Mouse (Mus musculus) mammary gland, adult 2 months (tissue): ENCODE data around the gene Slc25a42. TPM values are rescaled to one million over a fixed set of nuclear protein-coding genes. Genes with fewer than 3 reads are reported as not detected.

Experiments
- polyA plus RNA-seq: library from polyadenylated mRNA; depleted of rRNA; stranded (reverse); fragments of >200 nt; gene quantifications from 2 replicates; pipeline ENCODE4 v1.2.3, GENCODE M21; 2012; ENCODE audit warnings: low replicate concordance; rRNA removed

Gene Slc25a42
- 37.9 and 68.3 TPM in 2 replicates for polyA plus RNA-seq

DNA sequence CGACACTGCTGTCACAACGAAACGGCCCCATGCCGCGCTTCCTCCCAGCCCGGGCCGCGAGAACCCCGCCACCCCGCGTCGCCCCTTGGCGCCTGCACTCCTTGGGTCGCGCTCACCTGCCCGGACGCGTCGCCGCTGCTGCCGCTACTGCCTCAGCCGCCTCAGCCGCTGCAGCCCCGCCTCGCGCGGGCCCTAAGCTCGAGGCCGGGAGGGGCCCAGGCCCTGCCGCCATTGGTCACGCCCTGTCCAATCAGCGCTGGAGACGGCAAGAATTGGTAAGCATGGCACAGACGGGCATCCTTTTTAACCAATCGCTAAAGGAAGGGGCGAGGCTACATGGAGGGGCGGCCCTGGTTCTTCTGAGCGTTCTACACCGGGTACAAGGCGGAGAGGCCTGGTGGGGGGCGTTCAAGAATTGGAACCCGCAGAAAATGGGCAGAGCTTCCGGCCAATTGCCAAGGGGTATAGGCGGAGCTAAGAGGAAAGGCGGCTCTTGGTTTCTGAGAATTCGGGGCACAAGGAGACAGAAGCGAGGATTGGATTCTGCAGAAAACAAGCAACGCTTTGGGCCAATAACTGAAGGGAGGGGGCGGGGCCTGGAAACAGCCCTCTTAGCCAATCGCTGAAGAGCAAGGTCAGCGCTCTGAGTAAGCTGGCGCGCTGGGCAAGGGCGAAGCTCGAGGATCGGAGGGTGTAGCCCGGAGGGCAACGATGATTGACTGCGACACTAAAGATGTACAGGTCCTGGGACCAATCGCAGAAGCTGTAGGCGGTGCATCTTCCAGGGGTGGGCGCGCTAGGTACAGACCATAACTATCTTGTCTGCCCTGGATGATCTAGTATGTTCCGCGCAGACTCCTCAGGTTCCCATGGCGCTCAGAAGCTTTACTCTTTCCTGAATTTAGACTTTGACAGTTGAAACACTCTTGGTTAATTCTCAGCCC, at the start of gene Slc25a42:
Gene Slc25a42, minus strand, starts transcription at position 194 of the 944 bp plus-strand sequence.

DNA sequence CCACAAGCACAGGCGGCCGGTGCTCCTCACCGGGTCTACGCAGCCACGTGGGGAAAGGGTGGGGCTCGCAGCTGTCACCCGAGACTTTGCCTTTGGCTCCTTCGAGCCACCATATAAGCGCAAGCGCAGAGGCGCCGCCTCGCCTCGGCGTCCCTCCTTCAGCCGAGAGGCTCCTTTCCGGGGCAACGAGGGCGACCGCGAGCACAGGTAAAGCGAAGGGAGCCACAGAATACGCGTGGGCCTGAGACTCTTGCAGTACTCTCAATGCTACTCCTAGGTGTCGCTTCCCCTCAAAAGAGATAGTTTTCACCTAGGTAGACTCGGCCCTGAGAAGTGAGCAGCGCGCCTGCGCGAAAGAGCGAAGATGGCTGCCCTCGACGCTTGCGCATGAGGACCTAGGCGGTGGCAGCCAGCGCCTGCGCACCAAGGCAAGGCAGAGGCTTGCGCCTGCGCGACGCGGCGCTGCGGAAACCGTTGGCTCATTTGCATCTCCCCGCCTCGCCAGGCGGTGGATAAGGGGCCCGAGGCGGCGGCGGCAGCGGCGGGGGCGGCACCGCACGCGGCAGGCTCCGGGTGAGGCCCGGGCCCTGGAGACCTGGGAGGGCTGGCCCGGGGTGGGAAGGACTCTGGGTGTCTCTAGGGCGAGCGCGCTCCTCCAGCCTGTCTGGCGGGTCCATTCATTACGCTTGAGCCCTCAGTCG, 22.1 kb upstream of the Slc25a42 start, which contains the start of the genes Sugp2 and Armc6:
Gene Sugp2, plus strand, starts transcription at position 147 of the 701 bp plus-strand sequence.
Gene Armc6, minus strand, starts transcription at position 387 of the 701 bp plus-strand sequence.

DNA sequence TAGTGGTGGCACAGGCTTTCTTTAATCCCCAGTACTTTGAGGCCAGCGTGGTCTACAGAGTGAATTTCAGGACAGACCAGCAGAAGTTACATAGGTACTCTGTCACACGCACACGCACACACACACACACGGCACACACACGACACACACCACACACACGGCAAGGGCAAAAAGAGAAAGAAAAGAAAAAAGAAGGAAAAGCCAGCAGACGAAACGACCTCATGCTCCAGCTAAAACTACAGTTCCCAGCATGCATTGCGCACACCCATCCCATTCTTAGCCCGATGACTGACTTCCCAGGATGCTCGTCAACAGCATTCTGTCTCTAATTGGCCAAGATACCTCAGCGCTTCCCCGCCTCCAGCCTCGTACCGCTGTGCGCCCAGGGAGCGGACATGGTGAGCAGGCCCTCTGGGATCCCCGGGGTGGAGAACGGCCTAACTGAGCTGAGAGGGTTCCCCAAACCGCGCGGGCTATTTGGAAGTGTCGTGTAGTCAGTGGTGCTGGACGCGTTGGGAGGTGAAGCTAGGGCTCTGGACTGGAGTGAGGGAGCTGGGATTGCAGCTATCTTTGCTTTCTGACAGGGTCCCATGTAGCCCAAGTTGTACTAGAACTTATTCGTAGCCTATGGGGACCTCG, 39.9 kb downstream of the Slc25a42 start, which contains the start of gene Tmem161a:
Gene Tmem161a, plus strand, starts transcription at position 314 of the 639 bp plus-strand sequence.

DNA sequence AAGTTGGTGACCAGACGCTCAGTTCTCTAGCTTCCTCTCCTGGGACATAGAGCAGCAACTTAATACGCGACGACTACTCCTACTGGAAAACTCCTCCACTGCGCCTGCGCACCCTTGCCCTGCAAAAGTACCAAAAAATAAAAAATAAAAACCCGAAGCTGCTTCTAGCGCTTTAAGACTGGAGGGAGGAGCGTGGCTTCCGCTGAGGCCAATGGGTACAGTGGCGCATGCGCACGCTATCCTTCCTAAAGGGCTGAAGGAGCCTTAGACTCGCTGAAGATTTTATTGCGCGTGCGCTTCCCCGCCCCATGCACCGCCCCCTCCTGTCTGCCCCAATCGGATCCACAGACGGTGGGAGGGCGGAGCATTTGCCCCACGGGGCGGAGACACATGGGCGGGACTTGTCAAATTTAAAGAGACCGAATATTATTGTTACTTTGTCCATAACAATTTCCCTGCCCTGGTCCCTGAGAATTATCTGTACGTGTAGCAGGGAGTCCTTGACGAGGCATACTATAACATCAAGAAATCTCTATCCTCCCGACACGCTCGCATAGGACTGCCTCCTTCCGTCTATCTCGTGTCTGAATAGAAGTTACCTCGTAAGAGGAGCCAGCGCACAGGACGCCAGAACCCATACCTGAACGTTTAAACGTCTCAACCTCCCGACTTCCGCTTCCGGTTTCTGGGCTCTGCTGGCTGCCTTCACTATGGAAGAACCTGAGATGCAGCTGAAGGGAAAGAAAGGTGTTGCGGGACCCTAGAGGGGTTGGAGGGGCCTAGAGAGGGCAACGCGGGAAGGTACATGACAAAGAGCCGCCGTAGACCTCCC, 72.9 kb downstream of the Slc25a42 start, which contains the start of the genes Rfxank, Borcs8 and Mef2b:
Gene Rfxank, minus strand, starts transcription at position 129 of the 832 bp plus-strand sequence.
Gene Borcs8, plus strand, starts transcription at position 474 of the 832 bp plus-strand sequence.
Gene Mef2b, plus strand, starts transcription at position 686 of the 832 bp plus-strand sequence.

Other genes starting within 250 kb of the Slc25a42 start
- 53.8 and 76.8 TPM in 2 replicates for gene Gatad2a, start 215.9 kb downstream of the Slc25a42 start, polyA plus RNA-seq
- gene Mau2, start 169.6 kb downstream of the Slc25a42 start, polyA plus RNA-seq = 88.8 and 102 TPM in 2 replicates
- 8.4 and 9.6 TPM in 2 replicates for gene Sugp1, start 169.5 kb downstream of the Slc25a42 start, polyA plus RNA-seq
- gene Tm6sf2, start 139.4 kb downstream of the Slc25a42 start, polyA plus RNA-seq = 2.8 and 3.8 TPM in 2 replicates
- 0.31 and 0.65 TPM in 2 replicates for gene Hapln4, start 128.8 kb downstream of the Slc25a42 start, polyA plus RNA-seq
- gene Ncan, start 91.4 kb downstream of the Slc25a42 start, polyA plus RNA-seq = 0.36 and 0.73 TPM in 2 replicates
- gene Nr2c2ap, start 81.0 kb downstream of the Slc25a42 start, polyA plus RNA-seq = 11.8 and 12.8 TPM in 2 replicates
- 27.4 and 34.3 TPM in 2 replicates for gene Rfxank, start 73.2 kb downstream of the Slc25a42 start, polyA plus RNA-seq
- 98.4 and 104 TPM in 2 replicates for gene Borcs8, start 72.8 kb downstream of the Slc25a42 start, polyA plus RNA-seq
- 0.29 and 3.7 TPM in 2 replicates for gene Mef2b, start 72.6 kb downstream of the Slc25a42 start, polyA plus RNA-seq
- 108 and 160 TPM in 2 replicates for gene Tmem161a, start 39.9 kb downstream of the Slc25a42 start, polyA plus RNA-seq
- gene Sugp2, start 21.9 kb upstream of the Slc25a42 start, polyA plus RNA-seq = 35.9 and 45.8 TPM in 2 replicates
- 16.3 and 19.1 TPM in 2 replicates for gene Armc6, start 22.2 kb upstream of the Slc25a42 start, polyA plus RNA-seq
- gene Homer3, start 70.5 kb upstream of the Slc25a42 start, polyA plus RNA-seq = 28.4 and 42.3 TPM in 2 replicates
- gene Ddx49, start 90.2 kb upstream of the Slc25a42 start, polyA plus RNA-seq = 43.0 and 47.9 TPM in 2 replicates
- gene Cope, start 90.2 kb upstream of the Slc25a42 start, polyA plus RNA-seq = 262 and 364 TPM in 2 replicates
- 1.1 and 8.3 TPM in 2 replicates for gene Cers1, start 103.5 kb upstream of the Slc25a42 start, polyA plus RNA-seq
- gene Gdf1, start 117.5 kb upstream of the Slc25a42 start, polyA plus RNA-seq = 2.9 TPM in 1 of 2 replicates, not detected in the other
- 23.8 and 44.2 TPM in 2 replicates for gene Upf1, start 141.0 kb upstream of the Slc25a42 start, polyA plus RNA-seq
- gene Comp, start 161.3 kb upstream of the Slc25a42 start, polyA plus RNA-seq = 1.1 TPM in 2 replicates
- gene Crtc1, start 227.3 kb upstream of the Slc25a42 start, polyA plus RNA-seq = 22.9 and 36.9 TPM in 2 replicates